Mouse (Mus musculus): ENCODE measurements around the gene 2900011O08Rik. TPM values are rescaled to one million over a fixed set of nuclear protein-coding genes. Genes with fewer than 3 reads are reported as not detected.

Gene 2900011O08Rik
- polyA plus RNA-seq, 1 experiment from 2014 or later: 0.55 TPM

- H3K9me3 ChIP-seq (ENCODE audit: low read depth, low read length): no peaks in the 10 kb centered on the region
- H3K27ac ChIP-seq (ENCODE audit: low read depth): no peak overlapping the region
- no peak overlapping the region for H3K9ac ChIP-seq
- ATAC-seq (ENCODE audit: insufficient read depth): no peak
- WGBS: 83% methylated on average over 6 of the region's 6 CpGs
- H3K4me1 ChIP-seq (ENCODE audit: insufficient read depth): no peaks in the 10 kb centered on the region
- H3K36me3 ChIP-seq (ENCODE audit: insufficient read depth): peaks cover 21% of the 10 kb centered on the region; the same call in 1 of the 2 replicates
- no peak for TF ChIP-seq CTCF (IDR thresholded peaks at IDR 0.05; ENCODE audit: low read depth)
- no peak overlapping the region for H3K4me2 ChIP-seq
- no peak for DNase-seq
- H3K27me3 ChIP-seq (ENCODE audit: insufficient read depth, low read length): no peaks in the 10 kb centered on the region
- no peak overlapping the region for H3K4me3 ChIP-seq (ENCODE audit: low read depth, low read length)
Observed at GRCm38 (mm10) chr16:14105891-14106290, 119.5 kb downstream of the 2900011O08Rik start.

- H3K36me3 ChIP-seq (ENCODE audit: insufficient read depth): peaks cover 56% of the 10 kb centered on the region
- no peak for TF ChIP-seq CTCF (IDR thresholded peaks at IDR 0.05; ENCODE audit: low read depth)
- ATAC-seq (ENCODE audit: insufficient read depth) (no peak), DNase-seq (no peak)
- no peak overlapping the region for H3K27ac ChIP-seq (ENCODE audit: low read depth)
- 83% methylated on average over 3 of the region's 3 CpGs for WGBS
- H3K9ac ChIP-seq: no peak overlapping the region
- H3K4me1 ChIP-seq (ENCODE audit: insufficient read depth): no peaks in the 10 kb centered on the region
- no peak overlapping the region for H3K4me3 ChIP-seq (ENCODE audit: low read depth, low read length)
- H3K4me2 ChIP-seq: no peak overlapping the region
- no peaks in the 10 kb centered on the region for H3K9me3 ChIP-seq (ENCODE audit: low read depth, low read length)
- H3K27me3 ChIP-seq (ENCODE audit: insufficient read depth, low read length): no peaks in the 10 kb centered on the region
Observed at GRCm38 (mm10) chr16:14109651-14110230, 123.3 kb downstream of the 2900011O08Rik start.

- ATAC-seq (ENCODE audit: insufficient read depth) (no peak), DNase-seq (no peak)
- H3K4me1 ChIP-seq (ENCODE audit: insufficient read depth): no peaks in the 10 kb centered on the region
- no peak overlapping the region for H3K4me2 ChIP-seq
- H3K4me3 ChIP-seq (ENCODE audit: low read depth, low read length): no peak overlapping the region
- 78% methylated on average over 2 of the region's 2 CpGs for WGBS
- H3K9ac ChIP-seq: no peak overlapping the region
- H3K9me3 ChIP-seq (ENCODE audit: low read depth, low read length): no peaks in the 10 kb centered on the region
- no peak overlapping the region for H3K27ac ChIP-seq (ENCODE audit: low read depth)
- no peaks in the 10 kb centered on the region for H3K27me3 ChIP-seq (ENCODE audit: insufficient read depth, low read length)
- no peak for TF ChIP-seq CTCF (IDR thresholded peaks at IDR 0.05; ENCODE audit: low read depth)
- H3K36me3 ChIP-seq (ENCODE audit: insufficient read depth): peaks cover 61% of the 10 kb centered on the region
Observed at GRCm38 (mm10) chr16:14110922-14111321, 124.5 kb downstream of the 2900011O08Rik start.

GRCm38 (mm10) chr16:14112133-14112532, 125.7 kb downstream of the 2900011O08Rik start:
- H3K36me3 ChIP-seq (ENCODE audit: insufficient read depth): peaks cover 71% of the 10 kb centered on the region
- no peak overlapping the region for H3K27ac ChIP-seq (ENCODE audit: low read depth)
- H3K4me3 ChIP-seq (ENCODE audit: low read depth, low read length): no peak overlapping the region
- TF ChIP-seq CTCF (IDR thresholded peaks at IDR 0.05; ENCODE audit: low read depth): no peak
- no peak for ATAC-seq (ENCODE audit: insufficient read depth)
- no peak for DNase-seq
- WGBS: 70% methylated on average over 2 of the region's 2 CpGs
- no peak overlapping the region for H3K4me2 ChIP-seq
- H3K9ac ChIP-seq: no peak overlapping the region
- no peaks in the 10 kb centered on the region for H3K4me1 ChIP-seq (ENCODE audit: insufficient read depth)
- H3K27me3 ChIP-seq (ENCODE audit: insufficient read depth, low read length): no peaks in the 10 kb centered on the region
- H3K9me3 ChIP-seq (ENCODE audit: low read depth, low read length): no peaks in the 10 kb centered on the region

GRCm38 (mm10) chr16:14112742-14113141, 126.3 kb downstream of the 2900011O08Rik start:
- DNase-seq (no peak), ATAC-seq (ENCODE audit: insufficient read depth) (no peak)
- H3K9ac ChIP-seq: no peak overlapping the region
- 93% methylated on average over 3 of the region's 3 CpGs for WGBS
- no peak overlapping the region for H3K4me2 ChIP-seq
- H3K36me3 ChIP-seq (ENCODE audit: insufficient read depth): peaks cover 73% of the 10 kb centered on the region
- H3K27ac ChIP-seq (ENCODE audit: low read depth): no peak overlapping the region
- no peaks in the 10 kb centered on the region for H3K9me3 ChIP-seq (ENCODE audit: low read depth, low read length)
- TF ChIP-seq CTCF (IDR thresholded peaks at IDR 0.05; ENCODE audit: low read depth): no peak
- no peaks in the 10 kb centered on the region for H3K4me1 ChIP-seq (ENCODE audit: insufficient read depth)
- H3K27me3 ChIP-seq (ENCODE audit: insufficient read depth, low read length): no peaks in the 10 kb centered on the region
- no peak overlapping the region for H3K4me3 ChIP-seq (ENCODE audit: low read depth, low read length)

GRCm38 (mm10) chr16:14117299-14117698, 130.9 kb downstream of the 2900011O08Rik start:
- H3K4me3 ChIP-seq (ENCODE audit: low read depth, low read length): no peak overlapping the region
- no peak for DNase-seq
- no peak for ATAC-seq (ENCODE audit: insufficient read depth)
- H3K9ac ChIP-seq: no peak overlapping the region
- H3K36me3 ChIP-seq (ENCODE audit: insufficient read depth): peaks cover 63% of the 10 kb centered on the region
- no peak overlapping the region for H3K4me2 ChIP-seq
- H3K27ac ChIP-seq (ENCODE audit: low read depth): no peak overlapping the region
- no peaks in the 10 kb centered on the region for H3K4me1 ChIP-seq (ENCODE audit: insufficient read depth)
- TF ChIP-seq CTCF (IDR thresholded peaks at IDR 0.05; ENCODE audit: low read depth): no peak
- H3K9me3 ChIP-seq (ENCODE audit: low read depth, low read length): no peaks in the 10 kb centered on the region
- WGBS: 63% methylated on average over 2 of the region's 2 CpGs
- H3K27me3 ChIP-seq (ENCODE audit: insufficient read depth, low read length): no peaks in the 10 kb centered on the region

GRCm38 (mm10) chr16:14120941-14121340, 134.5 kb downstream of the 2900011O08Rik start:
- Histone ChIP-seq H3K4me1 (ENCODE audit: insufficient read depth) (no peaks in the 10 kb centered on the region), H3K9me3 (ENCODE audit: low read depth, low read length) (no peaks in the 10 kb centered on the region), H3K4me3 (ENCODE audit: low read depth, low read length) (no peak overlapping the region), H3K27me3 (ENCODE audit: insufficient read depth, low read length) (no peaks in the 10 kb centered on the region), H3K4me2 (no peak overlapping the region), H3K9ac (no peak overlapping the region), H3K36me3 (ENCODE audit: insufficient read depth) (peaks cover 71% of the 10 kb centered on the region), H3K27ac (ENCODE audit: low read depth) (no peak overlapping the region)
- no peak for TF ChIP-seq CTCF (IDR thresholded peaks at IDR 0.05; ENCODE audit: low read depth)
- DNase-seq (no peak), ATAC-seq (ENCODE audit: insufficient read depth) (no peak)
- WGBS: 93% methylated on average over 5 of the region's 5 CpGs

Measured in lung, embryonic 14.5 days (tissue).